Mouse (Mus musculus): Measurements from ENCODE around the gene Kif14.

- TF ChIP-seq CTCF (conservative IDR thresholded peaks at IDR 0.05; ENCODE audit: insufficient read depth, insufficient read length, low read depth, low read length): no peak
- TF ChIP-seq POLR2A (IDR thresholded peaks at IDR 0.05; ENCODE audit: low read depth, low read length): no peak
These were observed 9.4 kb upstream of the Kif14 start for GRCm38 (mm10) chr1:136456741-136457140.
